Mouse (Mus musculus): ENCODE measurements at regions not wholly inside any gene's neighbourhood (a gene's known extent, or its start where the extent isn't known, plus 50 kb on each side); places are given as distances from the start of the nearest gene placed in this dataset.
"Not testable (repeated sequence)": the region's sequence is repeated elsewhere in the genome, so short reads cannot be mapped to it uniquely, and the experiment has no call there.

GRCm38 (mm10) chr3:21859436-21859835 lies 217.0 kb upstream of the Tbl1xr1 start:
- no peak for DNase-seq (ENCODE audit: low spot score in 2 of 2)

- DNase-seq (ENCODE audit: low spot score in 2 of 2) = no peak
Observed at GRCm38 (mm10) chr3:21860915-21861635, 215.4 kb upstream of the Tbl1xr1 start.

- DNase-seq (ENCODE audit: low spot score in 2 of 2) = no peak
Observed at GRCm38 (mm10) chr3:21861636-21861970, 214.8 kb upstream of the Tbl1xr1 start.

GRCm38 (mm10) chr3:21864391-21864790 lies 212.1 kb upstream of the Tbl1xr1 start:
- no peak for DNase-seq (ENCODE audit: low spot score in 2 of 2)

GRCm38 (mm10) chr3:21865856-21866255 lies 210.6 kb upstream of the Tbl1xr1 start:
- no peak for DNase-seq (ENCODE audit: low spot score in 2 of 2)

- no peak for DNase-seq (ENCODE audit: low spot score in 2 of 2)
Observed at GRCm38 (mm10) chr3:21878396-21878795, 198.1 kb upstream of the Tbl1xr1 start.

- DNase-seq (ENCODE audit: low spot score in 2 of 2) = no peak
Observed at GRCm38 (mm10) chr3:21884216-21884615, 192.2 kb upstream of the Tbl1xr1 start.

- DNase-seq (ENCODE audit: low spot score in 2 of 2) = no peak
Observed at GRCm38 (mm10) chr3:21888710-21889109, 187.7 kb upstream of the Tbl1xr1 start.

- no peak for DNase-seq (ENCODE audit: low spot score in 2 of 2)
Observed at GRCm38 (mm10) chr3:21891819-21892480, 184.5 kb upstream of the Tbl1xr1 start.

GRCm38 (mm10) chr3:21892864-21893404 lies 183.5 kb upstream of the Tbl1xr1 start:
- peak; percentile 16 to 63 for DNase-seq (ENCODE audit: low spot score in 2 of 2)

GRCm38 (mm10) chr3:21895551-21895950 lies 180.9 kb upstream of the Tbl1xr1 start:
- no peak for DNase-seq (ENCODE audit: low spot score in 2 of 2)

- DNase-seq (ENCODE audit: low spot score in 2 of 2) = peak in 1 of 2 experiments; percentile 22
Observed at GRCm38 (mm10) chr3:21898241-21898640, 178.2 kb upstream of the Tbl1xr1 start.

- no peak for DNase-seq (ENCODE audit: low spot score in 2 of 2)
Observed at GRCm38 (mm10) chr3:21905384-21906073, 170.9 kb upstream of the Tbl1xr1 start.

GRCm38 (mm10) chr3:21908828-21909227 lies 167.6 kb upstream of the Tbl1xr1 start:
- DNase-seq (ENCODE audit: low spot score in 2 of 2) = no peak

- DNase-seq (ENCODE audit: low spot score in 2 of 2) = no peak
Observed at GRCm38 (mm10) chr3:21910080-21910479, 166.4 kb upstream of the Tbl1xr1 start.

- no peak for DNase-seq (ENCODE audit: low spot score in 2 of 2)
Observed at GRCm38 (mm10) chr3:21911071-21911470, 165.4 kb upstream of the Tbl1xr1 start.

- no peak for DNase-seq (ENCODE audit: low spot score in 2 of 2)
Observed at GRCm38 (mm10) chr3:21917228-21917910, 159.1 kb upstream of the Tbl1xr1 start.

- DNase-seq (ENCODE audit: low spot score in 2 of 2) = no peak
Observed at GRCm38 (mm10) chr3:21918431-21918830, 158.0 kb upstream of the Tbl1xr1 start.

GRCm38 (mm10) chr3:21919931-21920330 lies 156.5 kb upstream of the Tbl1xr1 start:
- no peak for DNase-seq (ENCODE audit: low spot score in 2 of 2)

GRCm38 (mm10) chr3:21931951-21932350 lies 144.5 kb upstream of the Tbl1xr1 start:
- DNase-seq (ENCODE audit: low spot score in 2 of 2) = no peak

- DNase-seq (ENCODE audit: low spot score in 2 of 2) = not testable (repeated sequence)
Observed at GRCm38 (mm10) chr3:21932696-21933095, 143.8 kb upstream of the Tbl1xr1 start.
